Mouse (Mus musculus) retina, postnatal 1 day (tissue): ENCODE results near the gene Rybp.
A peak's percentile ranks its signal among the peaks of the same experiment; 100 is the strongest.

Experiments
- DNase-seq: peaks from one replicate; pipeline ENCODE4 v3.0.0-alpha.2; 2012

The Rybp gene

GRCm38 (mm10) chr6:100286573-100287333, 532 bp downstream of the Rybp start:
- peak; percentile 79 for DNase-seq

GRCm38 (mm10) chr6:100285985-100286572, 1.2 kb downstream of the Rybp start:
- DNase-seq = no peak

- DNase-seq = no peak
Observed at GRCm38 (mm10) chr6:100278841-100279240, 8.4 kb downstream of the Rybp start.

- DNase-seq = no peak
Observed at GRCm38 (mm10) chr6:100276344-100276743, 10.9 kb downstream of the Rybp start.

- no peak for DNase-seq
Observed at GRCm38 (mm10) chr6:100275643-100276042, 11.6 kb downstream of the Rybp start.

- no peak for DNase-seq
Observed at GRCm38 (mm10) chr6:100273556-100273955, 13.7 kb downstream of the Rybp start.

GRCm38 (mm10) chr6:100271992-100272391, 15.3 kb downstream of the Rybp start:
- no peak for DNase-seq

- no peak for DNase-seq
Observed at GRCm38 (mm10) chr6:100270765-100271164, 16.5 kb downstream of the Rybp start.

- DNase-seq = no peak
Observed at GRCm38 (mm10) chr6:100259607-100260006, 27.7 kb downstream of the Rybp start.

GRCm38 (mm10) chr6:100258278-100258677, 29.0 kb downstream of the Rybp start:
- DNase-seq = no peak

- peak; percentile 16 for DNase-seq
Observed at GRCm38 (mm10) chr6:100255411-100255810, 31.9 kb downstream of the Rybp start.

- DNase-seq = no peak
Observed at GRCm38 (mm10) chr6:100254671-100255070, 32.6 kb downstream of the Rybp start.

GRCm38 (mm10) chr6:100244474-100244873, 42.8 kb downstream of the Rybp start:
- no peak for DNase-seq

- no peak for DNase-seq
Observed at GRCm38 (mm10) chr6:100235036-100235435, 52.2 kb downstream of the Rybp start.

- peak; percentile 21 for DNase-seq
Observed at GRCm38 (mm10) chr6:100233522-100233921, 53.8 kb downstream of the Rybp start.

- DNase-seq = no peak
Observed at GRCm38 (mm10) chr6:100233061-100233460, 54.2 kb downstream of the Rybp start.

GRCm38 (mm10) chr6:100226204-100226603, 61.1 kb downstream of the Rybp start:
- DNase-seq = no peak

- no peak for DNase-seq
Observed at GRCm38 (mm10) chr6:100223932-100224331, 63.4 kb downstream of the Rybp start.

GRCm38 (mm10) chr6:100223435-100223834, 63.9 kb downstream of the Rybp start:
- DNase-seq = no peak

GRCm38 (mm10) chr6:100222927-100223326, 64.4 kb downstream of the Rybp start:
- DNase-seq = no peak

- no peak for DNase-seq
Observed at GRCm38 (mm10) chr6:100221803-100222202, 65.5 kb downstream of the Rybp start.

GRCm38 (mm10) chr6:100220917-100221560, 66.2 kb downstream of the Rybp start:
- no peak for DNase-seq

- DNase-seq = no peak
Observed at GRCm38 (mm10) chr6:100219971-100220370, 67.3 kb downstream of the Rybp start.
